Mouse (Mus musculus): ENCODE data around the gene Gm20521. TPM values are rescaled to one million over a fixed set of nuclear protein-coding genes. Genes with fewer than 3 reads are reported as not detected.
"Not testable (repeated sequence)": the region's sequence is repeated elsewhere in the genome, so short reads cannot be mapped to it uniquely, and the experiment has no call there.

Gm20521 gene
- total RNA-seq, 2 experiments from 2014 or later: not detected

DNA sequence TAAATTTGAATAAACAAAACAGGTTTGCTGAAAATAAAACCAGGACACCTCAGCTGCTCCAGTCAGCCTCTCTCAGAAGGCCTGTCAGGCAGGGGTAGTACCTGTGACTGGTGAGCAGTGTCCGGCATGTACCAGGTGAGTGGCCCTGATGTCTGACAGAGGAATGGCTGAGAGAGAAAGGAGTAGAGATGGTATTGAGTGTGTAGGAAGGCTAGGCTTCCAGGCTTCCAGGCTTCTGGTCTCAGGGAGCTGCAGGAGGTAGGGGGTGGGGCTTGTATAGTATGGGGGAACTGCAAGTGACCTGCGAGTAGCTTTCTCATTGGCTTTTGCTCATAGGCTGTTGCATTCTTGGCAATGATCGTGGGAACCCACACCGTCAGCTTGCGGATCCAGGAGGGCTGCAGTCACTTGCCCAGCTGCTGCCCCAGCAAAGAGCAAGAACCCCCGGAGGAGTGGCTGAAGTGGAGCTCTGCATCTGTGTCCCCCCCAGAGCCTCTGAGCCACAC lies 49.5 kb downstream of the Gm20521 start, which contains the start of gene Il25:
Gene Il25, plus strand, starts transcription at position 51 of the 506 bp plus-strand sequence.
- ATAC-seq (replicated peaks; ENCODE audit: poor library complexity, severe bottlenecking): no peak

- no peak for ATAC-seq (replicated peaks; ENCODE audit: poor library complexity, severe bottlenecking)
Observed at GRCm38 (mm10) chr14:54935904-54936830, 52.9 kb downstream of the Gm20521 start, which contains the start of gene Cmtm5. Gene Cmtm5, plus strand, starts transcription at chr14:54936261.

GRCm38 (mm10) chr14:54936831-54937160 lies 53.6 kb downstream of the Gm20521 start:
- peak; percentile 74 for ATAC-seq (replicated peaks; ENCODE audit: poor library complexity, severe bottlenecking)

GRCm38 (mm10) chr14:54937361-54938182 lies 54.3 kb downstream of the Gm20521 start:
- ATAC-seq (replicated peaks; ENCODE audit: poor library complexity, severe bottlenecking): no peak

- ATAC-seq (replicated peaks; ENCODE audit: poor library complexity, severe bottlenecking): no peak
Observed at GRCm38 (mm10) chr14:54938431-54939219, 55.4 kb downstream of the Gm20521 start.

- peak; percentile 53; the same call in 1 of the 2 replicates for ATAC-seq (replicated peaks; ENCODE audit: poor library complexity, severe bottlenecking)
Observed at GRCm38 (mm10) chr14:54939434-54940175, 56.4 kb downstream of the Gm20521 start.

GRCm38 (mm10) chr14:54940176-54940530 lies 56.9 kb downstream of the Gm20521 start:
- no peak for ATAC-seq (replicated peaks; ENCODE audit: poor library complexity, severe bottlenecking)

DNA sequence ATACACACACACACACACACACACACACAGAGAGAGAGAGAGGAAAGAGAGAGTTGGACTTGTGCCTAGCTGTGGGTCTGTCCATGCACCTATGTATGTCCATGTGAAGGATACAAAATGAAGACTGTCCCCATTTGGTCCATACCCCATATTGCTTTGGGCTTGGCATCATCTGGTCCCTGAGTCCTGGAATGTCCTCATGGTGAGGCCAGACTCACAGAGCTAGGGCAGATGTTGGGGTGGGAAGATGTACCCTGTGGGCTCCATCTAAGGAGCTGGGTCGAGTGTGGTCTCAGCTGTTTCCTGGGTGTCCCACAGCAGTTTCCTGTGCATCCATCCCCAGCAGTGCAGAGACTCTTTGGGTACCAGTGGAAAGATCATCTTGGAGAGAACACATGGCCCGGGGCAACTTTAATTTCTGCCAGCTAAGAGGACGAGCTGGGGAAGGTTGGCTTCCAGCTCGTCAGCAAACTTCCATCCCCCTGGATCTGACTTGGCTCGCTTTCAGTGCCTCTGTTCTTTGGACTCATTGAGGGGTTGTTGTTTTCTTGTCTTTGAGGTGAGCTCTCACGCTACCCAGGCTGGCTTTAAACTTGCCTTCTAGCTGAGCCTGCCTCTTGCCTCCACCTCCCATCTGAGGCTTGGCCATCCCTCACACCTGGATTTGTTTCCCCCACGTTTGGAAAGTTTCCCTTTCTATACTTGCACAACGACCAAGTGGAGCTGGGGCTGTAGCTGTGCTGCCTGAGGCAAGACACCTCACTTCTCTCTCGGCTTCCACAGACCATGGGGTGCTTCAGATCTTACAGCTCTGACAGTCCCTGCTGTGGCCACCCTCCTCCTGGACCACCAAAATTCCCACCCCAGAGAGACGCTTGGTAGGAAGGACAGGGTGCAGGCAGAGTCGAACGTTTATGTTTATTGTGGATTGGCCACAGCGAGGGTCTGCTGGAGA lies 58.1 kb downstream of the Gm20521 start:
- no peak for ATAC-seq (replicated peaks; ENCODE audit: poor library complexity, severe bottlenecking)

DNA sequence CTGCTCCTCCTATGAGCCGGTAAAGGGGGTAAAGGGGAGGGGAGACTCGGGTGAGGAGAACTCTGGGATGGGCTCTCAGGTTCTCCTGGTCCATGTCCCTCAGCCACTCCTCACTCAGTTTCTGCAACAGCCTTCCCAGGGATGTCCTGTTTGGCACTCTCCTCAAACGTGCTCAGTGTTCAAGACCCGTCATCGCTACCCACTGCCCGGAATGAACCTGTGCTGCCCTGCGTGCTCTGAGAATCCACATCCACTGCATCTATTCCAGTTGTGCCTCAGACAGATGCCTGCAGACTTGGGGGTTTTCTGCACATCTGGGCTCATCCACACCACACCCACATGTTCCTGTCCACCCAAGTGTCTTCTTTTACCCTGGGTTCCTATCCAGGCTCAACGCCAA lies 59.2 kb downstream of the Gm20521 start:
- ATAC-seq (replicated peaks; ENCODE audit: poor library complexity, severe bottlenecking): no peak

DNA sequence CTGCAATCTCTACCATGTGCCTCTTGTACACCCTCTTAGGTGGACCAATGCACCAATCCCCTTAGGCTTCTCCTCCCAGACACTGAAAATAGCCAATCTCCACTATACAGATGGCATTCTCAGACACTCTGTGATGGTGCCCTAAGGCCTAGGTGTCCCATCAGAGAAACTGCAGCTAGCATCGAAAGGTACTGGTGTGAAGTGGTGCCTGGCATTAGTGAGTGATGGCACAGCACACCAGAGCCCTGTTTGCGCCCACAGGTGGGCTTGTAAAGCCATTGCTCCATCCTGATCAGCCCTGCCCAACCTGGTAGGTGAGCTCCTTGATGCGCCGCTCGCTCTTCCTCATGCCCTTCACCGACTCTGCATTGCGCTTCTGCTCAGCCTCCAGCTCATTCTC lies 60.7 kb downstream of the Gm20521 start:
- ATAC-seq (replicated peaks; ENCODE audit: poor library complexity, severe bottlenecking): no peak

- no peak for ATAC-seq (replicated peaks; ENCODE audit: poor library complexity, severe bottlenecking)
Observed at GRCm38 (mm10) chr14:54944939-54945338, 61.7 kb downstream of the Gm20521 start.

DNA sequence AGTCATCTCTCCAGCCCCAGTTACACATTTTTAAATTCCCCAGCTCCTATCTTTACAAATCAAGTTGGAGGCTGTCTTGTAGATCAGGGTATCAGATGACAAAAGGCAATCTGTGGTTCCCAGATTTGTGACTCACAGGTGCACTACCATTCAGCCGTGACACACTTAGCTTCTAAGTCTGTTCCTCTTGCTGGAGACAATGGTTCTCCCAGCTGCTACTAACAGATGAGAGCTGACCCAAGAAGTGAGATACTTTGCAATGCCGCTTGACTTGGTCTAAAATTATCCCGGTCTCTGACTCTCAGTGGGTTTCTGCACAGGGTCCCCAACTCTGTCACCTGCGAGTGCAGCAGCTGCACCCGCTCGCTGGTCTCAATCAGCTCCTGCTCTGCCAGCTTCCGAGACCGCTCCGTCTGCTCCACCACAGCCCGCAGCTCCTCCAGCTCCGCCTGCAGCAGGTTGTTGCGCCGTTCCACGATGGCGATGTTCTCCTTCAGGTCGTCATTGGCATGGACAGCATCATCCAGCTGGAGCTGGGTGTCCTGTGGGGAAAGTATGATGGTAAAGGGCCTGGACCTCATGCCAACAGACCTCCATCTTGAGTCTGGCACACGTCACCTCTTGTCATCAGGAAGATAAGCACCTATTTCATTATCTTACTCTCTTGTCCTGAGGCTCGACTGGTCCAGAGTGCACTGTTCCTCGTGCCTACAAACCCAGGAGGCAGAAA lies 62.9 kb downstream of the Gm20521 start:
- ATAC-seq (replicated peaks; ENCODE audit: poor library complexity, severe bottlenecking): no peak

DNA sequence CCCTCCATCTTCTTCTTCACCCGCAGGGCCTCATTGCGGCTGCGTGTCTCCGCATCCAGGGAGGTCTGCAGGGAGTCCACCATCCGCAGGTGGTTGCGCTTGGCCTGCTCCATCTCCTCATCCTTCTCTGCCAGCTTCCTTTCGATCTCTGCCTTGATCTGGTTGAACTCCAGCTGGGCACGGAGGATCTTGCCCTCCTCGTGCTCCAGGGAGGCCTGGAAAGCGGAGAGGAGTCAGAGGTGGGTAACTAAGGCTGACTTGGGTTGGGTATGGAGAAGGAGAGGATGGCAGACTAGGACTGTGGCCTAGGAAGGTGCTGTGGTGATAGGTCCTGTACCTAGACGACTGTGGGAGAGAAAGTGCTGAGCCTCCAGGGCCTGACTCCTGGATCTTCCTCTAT lies 63.8 kb downstream of the Gm20521 start:
- ATAC-seq (replicated peaks; ENCODE audit: poor library complexity, severe bottlenecking): not testable (repeated sequence)

Other genes starting within 250 kb of the Gm20521 start
- not detected in 2 replicates for gene Gm17606, start 242.5 kb upstream of the Gm20521 start, total RNA-seq (2014; fragmentation: Nextera tagmentation)
- not detected in 2 replicates for gene Gm17606, start 242.5 kb upstream of the Gm20521 start, total RNA-seq (2017)
- gene Cdh24, start 242.1 kb upstream of the Gm20521 start, total RNA-seq (2014; fragmentation: Nextera tagmentation): 0.54 and 1.4 TPM in 2 replicates
- gene Cdh24, start 242.1 kb upstream of the Gm20521 start, total RNA-seq (2017): 0.39 and 0.41 TPM in 2 replicates
- gene 1700123O20Rik, start 197.2 kb upstream of the Gm20521 start, total RNA-seq (2014; fragmentation: Nextera tagmentation): 44.3 and 69.7 TPM in 2 replicates
- 42.2 and 50.0 TPM in 2 replicates for gene 1700123O20Rik, start 197.2 kb upstream of the Gm20521 start, total RNA-seq (2017)
- gene Acin1, start 196.5 kb upstream of the Gm20521 start, total RNA-seq (2014; fragmentation: Nextera tagmentation): 236 and 252 TPM in 2 replicates
- gene Acin1, start 196.5 kb upstream of the Gm20521 start, total RNA-seq (2017): 198 and 208 TPM in 2 replicates
- 0.15 TPM in 1 of 2 replicates, not detected in the other for gene Gm29776, start 184.6 kb upstream of the Gm20521 start, total RNA-seq (2014; fragmentation: Nextera tagmentation)
- gene Gm29776, start 184.6 kb upstream of the Gm20521 start, total RNA-seq (2017): 0.22 TPM in 1 of 2 replicates, not detected in the other
- gene Cebpe, start 171.3 kb upstream of the Gm20521 start, total RNA-seq (2014; fragmentation: Nextera tagmentation): 23.1 and 45.9 TPM in 2 replicates
- 57.2 and 63.7 TPM in 2 replicates for gene Cebpe, start 171.3 kb upstream of the Gm20521 start, total RNA-seq (2017)
- gene Slc7a8, start 101.5 kb upstream of the Gm20521 start, total RNA-seq (2014; fragmentation: Nextera tagmentation): 7.6 and 8.3 TPM in 2 replicates
- 2.0 and 3.2 TPM in 2 replicates for gene Slc7a8, start 101.5 kb upstream of the Gm20521 start, total RNA-seq (2017)
- gene Rnf212b, start 69.3 kb upstream of the Gm20521 start, total RNA-seq (2014; fragmentation: Nextera tagmentation): not detected in 2 replicates
- not detected in 2 replicates for gene Rnf212b, start 69.3 kb upstream of the Gm20521 start, total RNA-seq (2017)
- 14.3 and 19.1 TPM in 2 replicates for gene Homez, start 12.5 kb upstream of the Gm20521 start, total RNA-seq (2014; fragmentation: Nextera tagmentation)
- 8.4 and 8.7 TPM in 2 replicates for gene Homez, start 12.5 kb upstream of the Gm20521 start, total RNA-seq (2017)
- 12.2 and 21.1 TPM in 2 replicates for gene Ppp1r3e, start 5.9 kb upstream of the Gm20521 start, total RNA-seq (2014; fragmentation: Nextera tagmentation)
- gene Ppp1r3e, start 5.9 kb upstream of the Gm20521 start, total RNA-seq (2017): 2.5 and 2.9 TPM in 2 replicates
- 9.4 and 13.5 TPM in 2 replicates for gene Bcl2l2, start 64 bp upstream of the Gm20521 start, total RNA-seq (2014; fragmentation: Nextera tagmentation)
- 9.9 and 10.9 TPM in 2 replicates for gene Bcl2l2, start 64 bp upstream of the Gm20521 start, total RNA-seq (2017)
- 181 and 215 TPM in 2 replicates for gene Pabpn1, start 9.1 kb downstream of the Gm20521 start, total RNA-seq (2014; fragmentation: Nextera tagmentation)
- 286 and 319 TPM in 2 replicates for gene Pabpn1, start 9.1 kb downstream of the Gm20521 start, total RNA-seq (2017)
- 1.4 and 2.8 TPM in 2 replicates for gene Slc22a17, start 29.7 kb downstream of the Gm20521 start, total RNA-seq (2014; fragmentation: Nextera tagmentation)
- gene Slc22a17, start 29.7 kb downstream of the Gm20521 start, total RNA-seq (2017): 0.52 and 0.77 TPM in 2 replicates
- gene Efs, start 42.7 kb downstream of the Gm20521 start, total RNA-seq (2014; fragmentation: Nextera tagmentation): not detected in 2 replicates
- not detected in 2 replicates for gene Efs, start 42.7 kb downstream of the Gm20521 start, total RNA-seq (2017)
- gene Il25, start 49.3 kb downstream of the Gm20521 start, total RNA-seq (2014; fragmentation: Nextera tagmentation): not detected in 2 replicates
- not detected in 2 replicates for gene Il25, start 49.3 kb downstream of the Gm20521 start, total RNA-seq (2017)
- not detected in 2 replicates for gene Cmtm5, start 52.8 kb downstream of the Gm20521 start, total RNA-seq (2014; fragmentation: Nextera tagmentation)
- gene Cmtm5, start 52.8 kb downstream of the Gm20521 start, total RNA-seq (2017): not detected in 2 replicates
- gene Myh6, start 83.5 kb downstream of the Gm20521 start, total RNA-seq (2014; fragmentation: Nextera tagmentation): not detected in 2 replicates
- gene Myh6, start 83.5 kb downstream of the Gm20521 start, total RNA-seq (2017): not detected in 2 replicates
- gene Gm17428, start 93.5 kb downstream of the Gm20521 start, total RNA-seq (2014; fragmentation: Nextera tagmentation): not detected in 2 replicates
- not detected in 2 replicates for gene Gm17428, start 93.5 kb downstream of the Gm20521 start, total RNA-seq (2017)
- not detected in 2 replicates for gene Myh7, start 111.2 kb downstream of the Gm20521 start, total RNA-seq (2014; fragmentation: Nextera tagmentation)
- not detected in 2 replicates for gene Myh7, start 111.2 kb downstream of the Gm20521 start, total RNA-seq (2017)
- 50.2 and 65.5 TPM in 2 replicates for gene Ngdn, start 132.0 kb downstream of the Gm20521 start, total RNA-seq (2014; fragmentation: Nextera tagmentation)
- gene Ngdn, start 132.0 kb downstream of the Gm20521 start, total RNA-seq (2017): 62.7 and 75.3 TPM in 2 replicates
- 3.0 and 5.2 TPM in 2 replicates for gene Zfhx2, start 208.9 kb downstream of the Gm20521 start, total RNA-seq (2014; fragmentation: Nextera tagmentation)
- 0.26 and 0.82 TPM in 2 replicates for gene Zfhx2, start 208.9 kb downstream of the Gm20521 start, total RNA-seq (2017)
- 11.9 and 16.2 TPM in 2 replicates for gene Thtpa, start 211.3 kb downstream of the Gm20521 start, total RNA-seq (2014; fragmentation: Nextera tagmentation)
- 10.0 and 13.0 TPM in 2 replicates for gene Thtpa, start 211.3 kb downstream of the Gm20521 start, total RNA-seq (2017)
- gene Ap1g2, start 223.2 kb downstream of the Gm20521 start, total RNA-seq (2014; fragmentation: Nextera tagmentation): 56.6 and 87.9 TPM in 2 replicates
- 12.4 and 15.1 TPM in 2 replicates for gene Ap1g2, start 223.2 kb downstream of the Gm20521 start, total RNA-seq (2017)
- gene Jph4, start 233.5 kb downstream of the Gm20521 start, total RNA-seq (2014; fragmentation: Nextera tagmentation): not detected in 2 replicates
- gene Jph4, start 233.5 kb downstream of the Gm20521 start, total RNA-seq (2017): not detected in 2 replicates

Data from granulocyte monocyte progenitor cell, adult 5-6 weeks (primary cell).